Mouse (Mus musculus) heart, embryonic 11.5 days (tissue): ENCODE data around the gene Dusp14. TPM values are rescaled to one million over a fixed set of nuclear protein-coding genes. Genes with fewer than 3 reads are reported as not detected.

ENCODE experiments used
- ATAC-seq: fragments of 200-750 bp; cut with Nextera tagmentation; replicated peaks from 2 replicates; pipeline ENCODE4 v1.8.0; 2017; ENCODE audit warnings: moderate library complexity; ENCODE audit not compliant: insufficient number of reproducible peaks, low FRiP score, low TSS enrichment
- H3K27ac ChIP-seq: fragments of 300-500 bp; sonication (generic); 2 replicates; pipeline ENCODE4 v1.5.1; 2014; ENCODE audit warnings: mild to moderate bottlenecking, low read depth, low read length
- H3K27me3 ChIP-seq: fragments of 300-500 bp; sonication (generic); 2 replicates; pipeline ENCODE4 v1.6.1; 2014; ENCODE audit warnings: mild to moderate bottlenecking, low read length, mixed read lengths; ENCODE audit not compliant: control insufficient read depth, insufficient read depth
- H3K36me3 ChIP-seq: fragments of 300-500 bp; sonication (generic); 2 replicates; pipeline ENCODE4 v1.6.1; 2014; ENCODE audit warnings: mild to moderate bottlenecking, low read length, moderate library complexity, mixed read lengths; ENCODE audit not compliant: control insufficient read depth, insufficient read depth
- H3K4me1 ChIP-seq: fragments of 300-500 bp; sonication (generic); 2 replicates; pipeline ENCODE4 v1.6.1; 2014; ENCODE audit warnings: low read length; ENCODE audit not compliant: control insufficient read depth, insufficient read depth
- H3K4me2 ChIP-seq: fragments of 300-500 bp; sonication (generic); 2 replicates; pipeline ENCODE4 v1.6.1; 2014; ENCODE audit warnings: mild to moderate bottlenecking, moderate library complexity
- H3K4me3 ChIP-seq: fragments of 300-500 bp; sonication (generic); 2 replicates; pipeline ENCODE4 v1.5.1; 2014; ENCODE audit warnings: low read depth, low read length
- H3K9ac ChIP-seq: fragments of 300-500 bp; sonication (generic); 2 replicates; pipeline ENCODE4 v1.6.1; 2014; ENCODE audit warnings: mild to moderate bottlenecking, low read depth, low read length, moderate library complexity
- H3K9me3 ChIP-seq: fragments of 300-500 bp; sonication (generic); replicated peaks from 2 replicates; pipeline ENCODE4 v1.6.1; 2016; ENCODE audit warnings: low read length; ENCODE audit not compliant: control insufficient read depth
- WGBS: fragments of 180-500 bp; shearing (Covaris S2); extraction: QIAGEN DNeasy Blood & Tissue Kit; methylation state at CpG from one replicate; pipeline ENCODE4 v1.1.7; 2014; ENCODE audit not compliant: insufficient replicate concordance; 5-methylcytosine and 5-hydroxymethylcytosine counted together
- polyA plus RNA-seq: library from polyadenylated mRNA; unstranded; fragments of >200 nt; fragmentation: Nextera tagmentation; extraction: Ambion mirVana; gene quantifications from 2 replicates; pipeline ENCODE4 v1.2.1, GENCODE M21; 2014

The Dusp14 gene
- polyA plus RNA-seq, 1 experiment from 2014 or later = 6.3 TPM

DNA sequence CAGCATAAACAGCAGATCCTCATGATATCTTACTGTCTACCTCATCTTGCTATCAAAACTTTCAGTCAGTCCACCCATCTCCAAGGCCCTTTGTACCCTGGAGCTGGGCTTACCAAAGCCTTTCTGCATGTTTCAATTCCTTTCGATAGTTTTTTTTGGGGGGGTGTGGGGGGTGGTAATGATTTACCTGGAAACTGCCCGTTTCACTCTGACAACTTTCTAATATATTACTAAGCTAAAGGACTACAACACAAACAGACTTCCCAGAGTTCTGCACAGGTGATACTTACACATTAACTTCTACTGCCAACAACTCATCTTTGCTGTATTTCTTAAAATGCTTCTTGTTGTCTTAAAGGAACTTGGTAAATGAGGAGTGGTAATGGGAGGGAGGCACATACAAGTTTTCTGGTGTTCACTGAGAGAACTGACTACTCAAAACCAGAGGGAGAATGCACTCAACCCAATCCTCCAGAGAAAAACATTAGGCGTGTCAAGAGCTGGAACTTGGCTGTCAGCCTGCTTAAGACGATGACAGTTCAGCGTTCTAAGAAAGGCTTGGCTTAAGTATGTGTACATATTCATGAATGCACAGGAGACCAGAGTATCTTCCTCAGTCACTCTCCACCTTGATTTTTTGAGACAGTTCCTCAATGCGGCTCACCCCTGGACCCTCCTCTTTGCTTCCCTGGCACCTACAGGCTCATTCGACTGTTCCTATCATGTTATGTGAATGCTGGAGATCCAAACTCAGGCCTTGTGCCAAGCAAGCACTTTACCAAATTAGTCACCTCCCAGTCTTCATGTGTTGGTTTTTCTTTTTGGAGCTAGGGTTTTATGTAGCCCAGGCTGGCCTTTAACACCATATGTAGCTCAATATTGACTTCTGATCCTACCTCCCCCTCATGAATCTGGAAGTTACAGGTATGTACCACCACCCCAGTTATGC lies 5.0 kb upstream of the Dusp14 start:
- Histone ChIP-seq H3K4me1 (no peaks in the 10 kb centered on the region), H3K27me3 (peaks cover under 1% of the 10 kb centered on the region; the same call in 1 of the 2 replicates), H3K9ac (no peak overlapping the region), H3K27ac (no peak overlapping the region), H3K9me3 (no peaks in the 10 kb centered on the region), H3K4me2 (no peak overlapping the region), H3K36me3 (peaks cover 7% of the 10 kb centered on the region; the same call in 1 of the 2 replicates), H3K4me3 (no peak overlapping the region)
- WGBS = 76% methylated on average over 7 of the region's 7 CpGs
- ATAC-seq = no peak

DNA sequence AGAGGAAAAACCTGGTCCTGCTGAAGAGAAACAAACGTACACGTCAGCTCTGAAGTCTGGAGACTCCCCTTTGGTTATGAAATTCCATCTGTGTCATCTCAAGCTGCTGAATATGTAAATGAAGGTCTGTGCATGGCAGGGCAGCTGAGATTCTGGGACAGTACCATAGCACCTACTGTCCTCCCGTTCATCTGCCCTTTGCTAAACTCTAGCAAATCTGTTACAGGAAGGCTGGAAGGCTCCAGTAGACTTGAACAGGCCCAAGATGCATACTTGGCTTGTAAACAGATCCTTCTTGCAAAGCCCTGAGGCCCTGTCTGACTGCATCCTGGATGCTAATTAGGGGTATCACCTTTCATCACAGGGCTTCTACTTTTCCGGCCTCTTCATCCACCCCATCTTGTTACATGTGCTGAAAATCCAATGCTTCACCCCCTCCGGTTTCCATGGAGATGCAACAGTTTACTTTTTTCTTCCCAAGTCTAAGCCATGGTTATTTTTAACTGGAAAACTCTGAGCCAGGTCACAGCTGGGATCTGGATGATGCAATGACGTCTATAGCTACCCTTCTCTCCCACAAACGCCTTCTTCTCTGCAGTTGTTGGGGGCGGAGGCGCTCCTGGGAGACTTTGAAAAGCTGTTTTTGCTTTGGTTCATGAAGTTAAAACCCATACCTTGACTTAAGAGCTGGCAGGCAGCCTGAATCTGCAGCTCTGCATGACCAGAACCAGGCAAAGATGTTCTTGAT lies 4.0 kb upstream of the Dusp14 start:
- H3K36me3 ChIP-seq = no peaks in the 10 kb centered on the region
- no peak overlapping the region for H3K9ac ChIP-seq
- H3K4me3 ChIP-seq = no peak overlapping the region
- ATAC-seq = no peak
- peaks cover 8% of the 10 kb centered on the region; the same call in 1 of the 2 replicates for H3K27me3 ChIP-seq
- no peaks in the 10 kb centered on the region for H3K4me1 ChIP-seq
- no peaks in the 10 kb centered on the region for H3K9me3 ChIP-seq
- WGBS = 44% methylated on average over 9 of the region's 9 CpGs
- no peak overlapping the region for H3K4me2 ChIP-seq
- no peak overlapping the region for H3K27ac ChIP-seq

DNA sequence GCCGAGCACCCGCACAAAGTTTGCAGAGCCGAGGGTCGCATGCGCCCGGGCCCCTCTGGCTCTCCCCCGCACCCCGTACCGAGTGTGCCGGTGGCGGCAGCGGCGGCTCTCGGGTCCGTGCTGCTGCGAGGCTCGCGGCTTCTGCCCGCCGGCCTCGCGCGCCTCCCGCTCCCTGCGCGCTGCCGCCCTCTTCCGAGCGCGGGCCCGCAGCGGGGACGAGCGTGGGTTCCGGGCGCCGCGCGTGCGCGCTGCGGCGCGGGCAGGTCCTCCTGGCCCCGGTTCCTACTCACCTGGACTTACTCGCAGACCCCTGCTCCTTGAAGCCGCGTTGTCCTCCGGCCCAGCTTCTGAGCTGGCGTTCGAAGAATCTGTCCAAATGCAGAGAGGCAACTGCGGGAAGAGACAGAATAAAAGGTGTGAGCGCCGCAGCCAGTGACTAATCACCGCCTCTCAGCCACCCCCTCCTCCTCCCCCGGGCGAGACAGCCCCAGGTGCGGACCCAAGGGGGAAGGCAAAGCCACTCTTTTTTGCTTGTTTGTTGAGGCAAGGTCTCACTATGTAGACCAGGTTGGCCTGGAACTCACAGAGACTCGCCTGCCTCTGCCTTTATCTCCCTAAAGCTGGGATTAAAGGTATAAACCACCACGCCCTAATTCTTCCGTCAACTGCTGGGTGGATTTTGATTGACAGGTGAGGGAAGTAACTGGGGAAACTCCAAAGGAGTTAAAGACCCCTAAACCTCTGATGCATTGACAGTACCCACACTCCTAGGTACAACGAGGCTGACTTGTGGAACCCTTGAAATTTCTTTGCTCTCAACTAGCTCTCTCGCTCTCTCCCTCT lies 649 bp downstream of the Dusp14 start:
- peak overlapping the region; percentile 66 for H3K4me3 ChIP-seq
- H3K27me3 ChIP-seq = peaks cover 20% of the 10 kb centered on the region
- no peak overlapping the region for H3K27ac ChIP-seq
- H3K9me3 ChIP-seq = no peaks in the 10 kb centered on the region
- H3K9ac ChIP-seq = peak overlapping the region; percentile 68
- H3K4me2 ChIP-seq = peak overlapping the region; percentile 89
- ATAC-seq = peak; percentile 39; the same call in 1 of the 2 replicates
- H3K4me1 ChIP-seq = peaks cover 6% of the 10 kb centered on the region; the same call in 1 of the 2 replicates
- 3% methylated on average over 61 of the region's 63 CpGs for WGBS
- H3K36me3 ChIP-seq = no peaks in the 10 kb centered on the region

DNA sequence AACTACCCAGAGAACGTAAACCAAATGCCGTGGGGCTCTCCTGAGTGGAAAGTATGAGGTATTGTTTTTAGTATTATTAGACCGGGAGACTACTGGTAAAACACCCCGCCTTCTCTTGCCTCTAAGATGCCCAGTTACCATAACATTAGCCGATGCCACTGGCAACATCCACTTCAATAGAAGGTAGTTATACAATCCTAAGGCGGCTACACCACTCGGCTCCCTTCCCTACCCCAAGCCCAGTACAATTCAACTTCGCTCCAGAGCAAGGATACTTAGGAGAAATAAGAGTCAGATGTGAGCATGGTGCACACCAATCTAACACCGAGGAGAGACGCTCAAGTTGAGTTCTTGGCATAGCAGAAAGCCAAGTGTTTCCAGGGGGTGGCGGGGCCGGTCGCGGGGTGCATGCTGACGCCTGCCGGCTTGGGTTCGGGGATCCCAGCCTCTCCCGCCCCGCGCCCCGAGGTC lies 1.3 kb downstream of the Dusp14 start:
- peak; percentile 46; the same call in 1 of the 2 replicates for ATAC-seq
- Histone ChIP-seq H3K36me3 (no peaks in the 10 kb centered on the region), H3K4me3 (peak overlapping the region; percentile 66), H3K4me2 (peak overlapping the region; percentile 89), H3K9me3 (no peaks in the 10 kb centered on the region), H3K27ac (no peak overlapping the region), H3K4me1 (peaks cover 11% of the 10 kb centered on the region), H3K9ac (peak overlapping the region; percentile 68), H3K27me3 (peaks cover 20% of the 10 kb centered on the region)
- 3% methylated on average over 21 of the region's 21 CpGs for WGBS

DNA sequence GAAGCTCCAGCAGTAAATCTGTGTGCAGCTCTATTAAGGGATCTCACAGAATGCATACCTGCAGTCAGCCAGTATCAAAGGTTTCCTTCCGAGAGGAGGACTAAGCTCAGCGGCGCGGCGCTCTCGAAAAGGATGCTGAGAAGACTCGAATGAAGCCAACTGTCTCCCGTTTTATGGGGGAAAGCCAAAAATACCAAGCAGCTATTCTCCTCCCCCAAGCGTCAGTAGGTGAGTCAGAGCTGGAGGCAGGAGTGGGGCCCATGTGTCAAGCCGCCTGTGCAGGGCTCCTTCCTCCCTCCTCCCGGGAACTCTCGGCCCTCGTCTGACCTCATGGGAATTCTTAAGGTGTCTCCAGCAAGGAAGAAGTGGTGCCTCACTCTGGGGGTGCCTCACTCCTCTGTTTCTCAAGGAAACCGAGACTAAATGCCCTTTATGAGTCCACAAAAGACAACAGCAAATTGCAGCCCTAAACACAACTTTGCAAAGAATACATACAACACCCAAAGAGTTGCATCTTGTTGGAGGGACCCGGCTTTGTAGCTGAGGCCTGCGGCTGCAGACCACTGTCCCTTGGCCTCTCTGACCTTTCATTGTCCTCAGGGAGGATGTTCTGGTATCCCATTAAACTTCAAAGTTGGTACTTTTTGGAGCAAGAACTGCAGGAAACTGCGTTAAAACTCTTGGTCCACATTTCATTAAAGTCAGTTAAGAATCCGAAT lies 2.0 kb downstream of the Dusp14 start:
- no peak overlapping the region for H3K27ac ChIP-seq
- no peaks in the 10 kb centered on the region for H3K36me3 ChIP-seq
- H3K4me1 ChIP-seq = peaks cover 14% of the 10 kb centered on the region
- H3K4me3 ChIP-seq = peak overlapping the region; percentile 66
- H3K9me3 ChIP-seq = no peaks in the 10 kb centered on the region
- ATAC-seq = no peak
- peaks cover 20% of the 10 kb centered on the region for H3K27me3 ChIP-seq
- peak overlapping the region; percentile 89 for H3K4me2 ChIP-seq
- WGBS = 11% methylated on average over 18 of the region's 18 CpGs
- H3K9ac ChIP-seq = no peak overlapping the region

GRCm38 (mm10) chr11:84066071-84066481 lies 3.0 kb downstream of the Dusp14 start:
- H3K27me3 ChIP-seq = peaks cover 20% of the 10 kb centered on the region
- H3K36me3 ChIP-seq = no peaks in the 10 kb centered on the region
- H3K9ac ChIP-seq = no peak overlapping the region
- ATAC-seq = no peak
- no peak overlapping the region for H3K27ac ChIP-seq
- peak overlapping the region; percentile 5 for H3K4me2 ChIP-seq
- 9% methylated on average over 11 of the region's 11 CpGs for WGBS
- H3K4me3 ChIP-seq = no peak overlapping the region
- peaks cover 14% of the 10 kb centered on the region for H3K4me1 ChIP-seq
- H3K9me3 ChIP-seq = no peaks in the 10 kb centered on the region

- no peak overlapping the region for H3K9ac ChIP-seq
- H3K27me3 ChIP-seq = peaks cover 16% of the 10 kb centered on the region
- no peaks in the 10 kb centered on the region for H3K36me3 ChIP-seq
- H3K27ac ChIP-seq = no peak overlapping the region
- no peaks in the 10 kb centered on the region for H3K9me3 ChIP-seq
- no peak for ATAC-seq
- H3K4me1 ChIP-seq = peaks cover 14% of the 10 kb centered on the region
- WGBS = 81% methylated on average over 3 of the region's 3 CpGs
- H3K4me3 ChIP-seq = no peak overlapping the region
- H3K4me2 ChIP-seq = no peak overlapping the region
These were observed 5.3 kb downstream of the Dusp14 start for GRCm38 (mm10) chr11:84063631-84064209.
